Mouse (Mus musculus) left cerebral cortex, adult 2 months (tissue): ENCODE measurements around the gene Tmtc4. TPM values are rescaled to one million over a fixed set of nuclear protein-coding genes. Genes with fewer than 3 reads are reported as not detected.

Source experiments
- DNase-seq, 2 experiments: peaks; one replicate each; pipeline ENCODE4 v3.0.0; 2021 to 2022; ENCODE audit warnings: low spot score in 2 of 2, mixed read lengths in 1 of 2; ENCODE audit errors: extremely low spot score in 1 of 2
- H3K27ac ChIP-seq: fragments of 200-600 bp; 2 replicates; pipeline ENCODE4 v1.8.1; 2022
- H3K4me3 ChIP-seq: fragments of 200-600 bp; 2 replicates; pipeline ENCODE4 v1.8.1; 2022
- CTCF ChIP-seq: fragments of 200-600 bp; IDR thresholded peaks from 2 replicates; pipeline ENCODE4 v1.8.1; 2022; ENCODE audit warnings: antibody characterized with exemption, mild to moderate bottlenecking, moderate library complexity
- intact Hi-C: fragments of 180-260 bp; cut with DNase I; formaldehyde crosslinking; loops from one replicate; pipeline ENCODE4 v1.15.1; 2025
- total RNA-seq, 2 experiments: library from RNA; stranded (reverse); gene quantifications; 2 replicates each; pipeline ENCODE4 v1.2.3; 2021

The Tmtc4 gene
- total RNA-seq, 2 experiments from 2014 or later = 23.0 to 29.0 TPM

- TF ChIP-seq CTCF = no peak
- peak overlapping the region; percentile 84 for H3K4me3 ChIP-seq
- intact Hi-C loops = no loop called here
- peak overlapping the region; percentile 62 for H3K27ac ChIP-seq
- DNase-seq = no peak
Measured at GRCm38 (mm10) chr14:122912137-122912536, 71.7 kb downstream of the Tmtc4 start.

GRCm38 (mm10) chr14:122911265-122911664 lies 72.6 kb downstream of the Tmtc4 start:
- Histone ChIP-seq H3K4me3 (no peak overlapping the region), H3K27ac (no peak overlapping the region)
- no peak for TF ChIP-seq CTCF
- intact Hi-C loops = no loop called here
- no peak for DNase-seq

GRCm38 (mm10) chr14:122909368-122910091 lies 74.3 kb downstream of the Tmtc4 start:
- intact Hi-C loops = no loop called here
- no peak overlapping the region for H3K27ac ChIP-seq
- H3K4me3 ChIP-seq = no peak overlapping the region
- no peak for TF ChIP-seq CTCF
- DNase-seq = no peak

- intact Hi-C loops = no loop called here
- H3K27ac ChIP-seq = no peak overlapping the region
- no peak for TF ChIP-seq CTCF
- DNase-seq = no peak
- no peak overlapping the region for H3K4me3 ChIP-seq
Measured at GRCm38 (mm10) chr14:122908075-122908474, 75.8 kb downstream of the Tmtc4 start.

- TF ChIP-seq CTCF = no peak
- Histone ChIP-seq H3K27ac (no peak overlapping the region), H3K4me3 (no peak overlapping the region)
- DNase-seq = no peak
- intact Hi-C loops = no loop called here
Measured at GRCm38 (mm10) chr14:122905007-122905406, 78.8 kb downstream of the Tmtc4 start.

- no peak for DNase-seq
- Histone ChIP-seq H3K27ac (no peak overlapping the region), H3K4me3 (no peak overlapping the region)
- no peak for TF ChIP-seq CTCF
- intact Hi-C loops = no loop called here
Measured at GRCm38 (mm10) chr14:122903923-122904351, 79.9 kb downstream of the Tmtc4 start.

- H3K4me3 ChIP-seq = no peak overlapping the region
- peak; percentile 33 to 46 for DNase-seq
- TF ChIP-seq CTCF = peak; percentile 44
- peak overlapping the region; percentile 48 for H3K27ac ChIP-seq
- intact Hi-C loops = no loop called here
Measured at GRCm38 (mm10) chr14:122902884-122903283, 81.0 kb downstream of the Tmtc4 start.

- TF ChIP-seq CTCF = no peak
- intact Hi-C loops = no loop called here
- DNase-seq = no peak
- H3K27ac ChIP-seq = peak overlapping the region; percentile 48; the same call in 1 of the 2 replicates
- H3K4me3 ChIP-seq = no peak overlapping the region
Measured at GRCm38 (mm10) chr14:122902136-122902535, 81.7 kb downstream of the Tmtc4 start.

GRCm38 (mm10) chr14:122901715-122902114 lies 82.1 kb downstream of the Tmtc4 start:
- intact Hi-C loops = no loop called here
- no peak overlapping the region for H3K4me3 ChIP-seq
- TF ChIP-seq CTCF = no peak
- no peak for DNase-seq
- peak overlapping the region; percentile 45 for H3K27ac ChIP-seq

GRCm38 (mm10) chr14:122901177-122901576 lies 82.7 kb downstream of the Tmtc4 start:
- intact Hi-C loops = no loop called here
- no peak overlapping the region; the same call in 1 of the 2 replicates for H3K27ac ChIP-seq
- no peak overlapping the region for H3K4me3 ChIP-seq
- no peak for DNase-seq
- TF ChIP-seq CTCF = peak; percentile 45

- Histone ChIP-seq H3K27ac (peak overlapping the region; percentile 19; the same call in 1 of the 2 replicates), H3K4me3 (no peak overlapping the region)
- TF ChIP-seq CTCF = no peak
- intact Hi-C loops = no loop called here
- no peak for DNase-seq
Measured at GRCm38 (mm10) chr14:122900679-122901078, 83.2 kb downstream of the Tmtc4 start.

- Histone ChIP-seq H3K4me3 (no peak overlapping the region), H3K27ac (no peak overlapping the region)
- TF ChIP-seq CTCF = peak; percentile 33
- intact Hi-C loops = no loop called here
- no peak for DNase-seq
Measured at GRCm38 (mm10) chr14:122898550-122898949, 85.3 kb downstream of the Tmtc4 start.

GRCm38 (mm10) chr14:122896106-122896505 lies 87.7 kb downstream of the Tmtc4 start:
- no peak overlapping the region for H3K27ac ChIP-seq
- TF ChIP-seq CTCF = no peak
- H3K4me3 ChIP-seq = no peak overlapping the region
- DNase-seq = no peak
- intact Hi-C loops = no loop called here
